Mouse (Mus musculus) midbrain, embryonic 11.5 days (tissue): ENCODE measurements around the gene Cnpy1. TPM values are rescaled to one million over a fixed set of nuclear protein-coding genes. Genes with fewer than 3 reads are reported as not detected.

Source experiments
- ATAC-seq: fragments of 200-750 bp; cut with Nextera tagmentation; 2 replicates; pipeline ENCODE4 v1.8.0; 2017; ENCODE audit warnings: moderate TSS enrichment, moderate library complexity; ENCODE audit not compliant: low FRiP score
- DNase-seq: peaks from one replicate; pipeline ENCODE4 v3.0.0; 2015; ENCODE audit warnings: low spot score; ENCODE audit errors: missing footprints
- H3K27ac ChIP-seq: fragments of 300-500 bp; sonication (generic); 2 replicates; pipeline ENCODE4 v1.5.1; 2014; ENCODE audit warnings: low read depth, low read length
- H3K27me3 ChIP-seq: fragments of 300-500 bp; sonication (generic); 2 replicates; pipeline ENCODE4 v1.6.1; 2014; ENCODE audit warnings: mild to moderate bottlenecking, low read length, moderate library complexity, mixed read lengths; ENCODE audit not compliant: control insufficient read depth, insufficient read depth
- H3K36me3 ChIP-seq: fragments of 300-500 bp; sonication (generic); 2 replicates; pipeline ENCODE4 v1.6.1; 2014; ENCODE audit warnings: mild to moderate bottlenecking, low read length, moderate library complexity, mixed read lengths; ENCODE audit not compliant: control insufficient read depth, insufficient read depth
- H3K4me1 ChIP-seq: fragments of 300-500 bp; sonication (generic); 2 replicates; pipeline ENCODE4 v1.6.1; 2014; ENCODE audit warnings: low read length; ENCODE audit not compliant: control insufficient read depth, insufficient read depth
- H3K4me2 ChIP-seq: fragments of 300-500 bp; sonication (generic); 2 replicates; pipeline ENCODE4 v1.6.1; 2014; ENCODE audit warnings: mild to moderate bottlenecking, moderate library complexity
- H3K4me3 ChIP-seq: fragments of 300-500 bp; sonication (generic); 2 replicates; pipeline ENCODE4 v1.5.1; 2014; ENCODE audit warnings: low read depth, low read length
- H3K9ac ChIP-seq: fragments of 300-500 bp; sonication (generic); 2 replicates; pipeline ENCODE4 v1.6.1; 2014; ENCODE audit warnings: low read length
- H3K9me3 ChIP-seq: fragments of 300-500 bp; sonication (generic); 2 replicates; pipeline ENCODE4 v1.6.1; 2016; ENCODE audit warnings: low read length; ENCODE audit not compliant: control insufficient read depth
- WGBS: fragments of 180-500 bp; shearing (Covaris S2); extraction: QIAGEN DNeasy Blood & Tissue Kit; methylation state at CpG from one replicate; pipeline ENCODE4 v1.1.7; 2014; 5-methylcytosine and 5-hydroxymethylcytosine counted together
- polyA plus RNA-seq: library from polyadenylated mRNA; unstranded; fragments of >200 nt; fragmentation: Nextera tagmentation; extraction: Ambion mirVana; gene quantifications from 2 replicates; pipeline ENCODE4 v1.2.1, GENCODE M21; 2014

Cnpy1 gene
- polyA plus RNA-seq, 1 experiment from 2014 or later: 131 TPM

DNA sequence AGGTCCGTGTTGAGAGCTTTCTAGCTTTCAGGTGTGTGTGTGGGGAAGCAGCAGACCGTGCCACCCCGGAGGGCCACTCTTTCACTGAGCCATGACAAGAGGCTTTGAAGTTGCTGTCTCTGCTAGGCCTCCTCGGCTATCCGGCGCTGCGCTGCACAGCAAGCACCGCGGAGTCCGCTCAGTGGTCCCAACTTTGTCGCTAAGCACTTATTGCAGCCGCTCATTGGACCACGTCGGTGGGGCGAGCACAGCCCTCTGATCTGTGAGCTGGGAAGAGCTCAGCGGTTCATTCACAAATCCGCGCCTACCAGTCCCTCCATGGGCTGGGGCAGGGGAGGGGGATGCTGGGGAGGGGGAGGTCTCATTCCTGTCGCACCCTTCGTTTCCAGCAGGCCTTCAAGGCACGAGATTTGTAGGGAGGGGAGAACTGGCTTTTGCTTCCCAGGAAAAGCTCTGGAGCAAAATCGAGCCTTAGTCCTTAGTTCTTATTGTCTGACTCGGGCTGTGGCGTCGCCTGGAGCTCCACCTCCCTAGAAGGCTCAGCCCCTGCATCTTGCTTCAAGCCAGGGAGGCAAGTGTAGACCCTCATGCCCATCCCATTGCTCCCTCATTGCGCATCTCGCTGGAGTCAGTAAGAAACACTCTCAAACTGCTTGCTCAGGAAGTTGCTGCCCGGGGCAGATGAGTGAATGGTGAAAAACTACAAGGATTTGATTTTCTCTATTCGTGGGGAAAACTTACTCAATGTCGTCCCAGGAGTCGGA is 87.1 kb downstream of the Cnpy1 start:
- Histone ChIP-seq H3K4me3 (peak overlapping the region; percentile 26), H3K4me2 (peak overlapping the region; percentile 46), H3K27ac (peak overlapping the region; percentile 86), H3K4me1 (peaks cover 31% of the 10 kb centered on the region), H3K9me3 (no peaks in the 10 kb centered on the region), H3K9ac (peak overlapping the region; percentile 63), H3K27me3 (peaks cover 69% of the 10 kb centered on the region), H3K36me3 (no peaks in the 10 kb centered on the region)
- WGBS: under 1% methylated on average over 31 of the region's 31 CpGs
- DNase-seq (peak; percentile 96), ATAC-seq (peak; percentile 90)

GRCm38 (mm10) chr5:28157781-28158180 is 87.8 kb downstream of the Cnpy1 start:
- WGBS: 2% methylated on average over 17 of the region's 17 CpGs
- no peaks in the 10 kb centered on the region for H3K36me3 ChIP-seq
- H3K4me1 ChIP-seq: peaks cover 31% of the 10 kb centered on the region
- peak overlapping the region; percentile 75; the same call in 1 of the 2 replicates for H3K27ac ChIP-seq
- DNase-seq: peak; percentile 93
- H3K27me3 ChIP-seq: peaks cover 64% of the 10 kb centered on the region
- ATAC-seq: no peak; the same call in none of the 2 replicates
- peak overlapping the region; percentile 46 for H3K4me2 ChIP-seq
- no peaks in the 10 kb centered on the region for H3K9me3 ChIP-seq
- H3K9ac ChIP-seq: peak overlapping the region; percentile 63
- H3K4me3 ChIP-seq: peak overlapping the region; percentile 26

- 1% methylated on average over 9 of the region's 9 CpGs for WGBS
- Histone ChIP-seq H3K36me3 (no peaks in the 10 kb centered on the region), H3K9me3 (no peaks in the 10 kb centered on the region), H3K27ac (no peak overlapping the region; the same call in 1 of the 2 replicates), H3K4me2 (peak overlapping the region; percentile 46), H3K27me3 (peaks cover 61% of the 10 kb centered on the region), H3K4me3 (no peak overlapping the region), H3K4me1 (peaks cover 31% of the 10 kb centered on the region), H3K9ac (peak overlapping the region; percentile 63; the same call in 1 of the 2 replicates)
- ATAC-seq (no peak), DNase-seq (peak; percentile 91)
Measured at GRCm38 (mm10) chr5:28157044-28157730, 88.4 kb downstream of the Cnpy1 start.

Other genes starting within 250 kb of the Cnpy1 start
- 129 and 137 TPM in 2 replicates for gene Insig1, start 174.4 kb downstream of the Cnpy1 start, polyA plus RNA-seq
- 2.4 and 2.9 TPM in 2 replicates for gene En2, start 80.1 kb downstream of the Cnpy1 start, polyA plus RNA-seq
- 21.3 and 22.8 TPM in 2 replicates for gene Rbm33, start 71.3 kb upstream of the Cnpy1 start, polyA plus RNA-seq
- gene Shh, start 221.4 kb upstream of the Cnpy1 start, polyA plus RNA-seq: 4.9 and 6.8 TPM in 2 replicates